Mouse (Mus musculus) kidney, postnatal 0 days (tissue): ENCODE results near the gene Mapk14. TPM values are rescaled to one million over a fixed set of nuclear protein-coding genes. Genes with fewer than 3 reads are reported as not detected.

ENCODE experiments used
- ATAC-seq: fragments of 200-750 bp; cut with Nextera tagmentation; replicated peaks from 2 replicates; pipeline ENCODE4 v1.8.0; 2017; ENCODE audit warnings: low read depth, moderate number of reproducible peaks, moderate TSS enrichment, moderate library complexity; ENCODE audit not compliant: low FRiP score
- DNase-seq: peaks from one replicate; pipeline ENCODE4 v3.0.0-alpha.2; 2016; ENCODE audit warnings: low spot score
- H3K27ac ChIP-seq: fragments of 300-500 bp; sonication (generic); 2 replicates; pipeline ENCODE4 v1.5.1; 2014; ENCODE audit warnings: mild to moderate bottlenecking
- H3K27me3 ChIP-seq: fragments of 300-500 bp; sonication (generic); 2 replicates; pipeline ENCODE4 v1.6.1; 2014; ENCODE audit warnings: low read length, mixed read lengths; ENCODE audit not compliant: insufficient read depth
- H3K36me3 ChIP-seq: fragments of 300-500 bp; sonication (generic); 2 replicates; pipeline ENCODE4 v1.6.1; 2014; ENCODE audit warnings: low read length, mixed read lengths; ENCODE audit not compliant: insufficient read depth
- H3K4me1 ChIP-seq: fragments of 300-500 bp; sonication (generic); replicated peaks from 2 replicates; pipeline ENCODE4 v1.6.1; 2014; ENCODE audit warnings: antibody characterized with exemption, low read length, mixed read lengths; ENCODE audit not compliant: insufficient read depth
- H3K4me2 ChIP-seq: fragments of 300-500 bp; sonication (generic); 2 replicates; pipeline ENCODE4 v1.6.1; 2014; ENCODE audit warnings: mild to moderate bottlenecking, low read length, moderate library complexity, mixed read lengths
- H3K4me3 ChIP-seq: fragments of 300-500 bp; sonication (generic); replicated peaks from 2 replicates; pipeline ENCODE4 v1.5.1; 2014; ENCODE audit warnings: low read depth, low read length
- H3K9ac ChIP-seq: fragments of 300-500 bp; sonication (generic); 2 replicates; pipeline ENCODE4 v1.6.1; 2014; ENCODE audit warnings: low read depth, low read length
- H3K9me3 ChIP-seq: fragments of 300-500 bp; sonication (generic); replicated peaks from 2 replicates; pipeline ENCODE4 v1.6.1; 2016; ENCODE audit warnings: low read length, inconsistent platforms, mixed read lengths
- CTCF ChIP-seq: IDR thresholded peaks from 2 replicates; pipeline ENCODE4 v1.5.1; 2016; ENCODE audit warnings: antibody characterized with exemption, low read depth, mild to moderate bottlenecking, moderate library complexity
- WGBS: fragments of 180-500 bp; shearing (Covaris S2); extraction: QIAGEN DNeasy Blood & Tissue Kit; methylation state at CpG from one replicate; pipeline ENCODE4 v1.1.7; 2014; 5-methylcytosine and 5-hydroxymethylcytosine counted together
- polyA plus RNA-seq: library from polyadenylated mRNA; unstranded; fragments of >200 nt; fragmentation: Nextera tagmentation; extraction: Ambion mirVana; gene quantifications from 2 replicates; pipeline ENCODE4 v1.2.1, GENCODE M21; 2015

Mapk14 gene
- polyA plus RNA-seq, 1 experiment from 2014 or later = 33.8 TPM

DNA sequence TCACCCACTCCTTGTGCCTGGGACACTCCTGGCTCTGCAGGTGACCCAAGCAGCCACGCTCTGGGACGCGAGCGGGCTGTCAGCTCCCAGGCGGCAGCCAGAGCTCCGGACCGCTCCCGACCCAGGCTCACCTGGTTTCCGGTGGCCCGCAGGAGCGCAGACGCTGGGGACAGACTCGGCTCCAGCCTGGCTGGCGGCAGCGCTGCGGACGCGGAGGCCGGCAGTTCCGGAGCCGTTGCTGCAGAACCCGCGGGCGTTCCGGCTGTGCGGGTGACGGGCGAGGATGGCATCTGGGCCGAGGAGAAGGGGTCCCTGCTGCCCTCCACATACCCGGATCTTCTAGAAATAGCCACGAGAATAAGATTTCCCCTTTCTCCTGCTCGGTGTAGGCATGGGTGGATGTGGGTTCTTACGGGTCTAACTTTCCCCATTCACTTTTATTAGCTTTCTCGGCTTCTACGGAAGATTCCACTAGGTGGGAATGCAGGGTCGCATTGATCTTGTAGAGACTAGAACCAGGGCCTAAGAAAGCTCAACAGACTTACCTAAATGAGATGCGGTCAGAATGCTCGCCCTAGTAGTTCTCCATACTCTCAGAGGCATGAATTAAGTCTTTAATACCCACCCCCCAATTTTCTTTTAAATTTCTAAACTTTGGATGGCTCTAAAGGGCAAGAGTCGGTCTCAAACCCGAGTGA lies 1.4 kb upstream of the Mapk14 start, which contains the start of gene Slc26a8:
TSS of gene Slc26a8 (minus strand) at position 648 of the 698 bp plus-strand sequence.
- TF ChIP-seq CTCF = no peak
- WGBS = 9% methylated on average over 40 of the region's 40 CpGs

DNA sequence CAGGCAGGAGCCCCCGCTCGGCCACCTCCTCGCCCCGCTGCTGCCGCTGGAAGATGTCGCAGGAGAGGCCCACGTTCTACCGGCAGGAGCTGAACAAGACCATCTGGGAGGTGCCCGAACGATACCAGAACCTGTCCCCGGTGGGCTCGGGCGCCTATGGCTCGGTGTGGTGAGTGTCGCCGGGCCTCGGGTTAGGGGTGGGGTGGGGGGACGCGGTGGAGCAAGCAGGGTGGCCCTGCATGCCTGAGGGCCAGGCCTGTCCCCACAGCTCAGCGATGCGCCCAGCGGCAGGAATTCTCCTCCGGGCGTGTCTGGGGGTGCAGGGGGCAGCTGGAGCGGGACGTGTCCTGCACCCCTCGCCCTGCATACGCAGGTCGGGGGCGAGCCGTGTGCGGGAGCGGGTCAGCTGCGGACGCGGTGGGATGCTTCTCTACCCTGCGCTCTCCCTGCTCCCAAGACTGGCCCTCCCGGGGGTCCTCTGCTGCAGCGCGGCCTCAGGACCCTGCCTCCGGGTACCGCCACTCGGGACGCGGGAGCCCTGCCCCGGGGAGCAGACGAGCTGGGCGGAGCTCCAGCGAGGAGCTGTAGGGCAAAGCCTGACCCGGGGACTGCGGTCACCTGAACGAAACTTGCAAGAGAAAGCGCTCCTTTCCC lies 685 bp downstream of the Mapk14 start:
- no peaks in the 10 kb centered on the region for H3K36me3 ChIP-seq
- peak overlapping the region; percentile 91 for H3K9ac ChIP-seq
- DNase-seq = no peak
- H3K4me2 ChIP-seq = peak overlapping the region; percentile 78
- no peaks in the 10 kb centered on the region for H3K9me3 ChIP-seq
- WGBS = 0% methylated on average over 53 of the region's 53 CpGs
- TF ChIP-seq CTCF = no peak
- peaks cover 25% of the 10 kb centered on the region for H3K4me1 ChIP-seq
- H3K27ac ChIP-seq = peak overlapping the region; percentile 98
- ATAC-seq = peak; percentile 34
- peak overlapping the region; percentile 96 for H3K4me3 ChIP-seq
- no peaks in the 10 kb centered on the region for H3K27me3 ChIP-seq

More for the DNA sequence above, 1.4 kb upstream of the Mapk14 start, which contains the start of gene Slc26a8:
- H3K4me3 ChIP-seq = peak within 1 kb of the TSS; percentile 96
- H3K4me2 ChIP-seq = peak within 1 kb of the TSS; percentile 79
- ATAC-seq = no peak
- H3K36me3 ChIP-seq = no peaks in the 10 kb centered on the region
- peaks cover 16% of the 10 kb centered on the region for H3K4me1 ChIP-seq
- DNase-seq = no peak
- H3K27me3 ChIP-seq = no peaks in the 10 kb centered on the region
- H3K27ac ChIP-seq = peak within 1 kb of the TSS; percentile 98
- peak within 1 kb of the TSS; percentile 60 for H3K9ac ChIP-seq
- no peaks in the 10 kb centered on the region for H3K9me3 ChIP-seq

DNA sequence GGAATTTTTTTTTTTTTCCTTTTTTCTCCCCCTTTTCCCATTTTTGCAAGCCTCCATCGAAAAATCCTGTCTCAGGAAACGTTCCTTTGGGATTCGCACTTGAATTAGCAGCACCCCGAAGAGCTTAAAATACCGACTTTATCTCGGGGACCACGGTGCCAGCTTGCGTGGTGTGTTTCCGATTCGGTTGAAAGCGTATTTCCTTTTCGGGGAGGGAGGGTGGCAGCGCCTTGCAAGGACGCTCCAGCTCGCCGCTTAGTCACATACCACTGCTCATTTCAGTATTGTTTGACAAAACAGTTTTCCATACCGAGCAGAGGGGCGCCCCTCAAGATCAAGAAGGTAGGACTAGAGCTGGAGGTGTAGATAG lies 1.2 kb downstream of the Mapk14 start:
- Histone ChIP-seq H3K9ac (peak overlapping the region; percentile 91), H3K27ac (peak overlapping the region; percentile 98), H3K27me3 (no peaks in the 10 kb centered on the region), H3K4me1 (peaks cover 30% of the 10 kb centered on the region), H3K4me2 (peak overlapping the region; percentile 78), H3K9me3 (no peaks in the 10 kb centered on the region), H3K36me3 (no peaks in the 10 kb centered on the region), H3K4me3 (peak overlapping the region; percentile 96)
- no peak for TF ChIP-seq CTCF
- DNase-seq = no peak
- no peak for ATAC-seq
- under 1% methylated on average over 18 of the region's 18 CpGs for WGBS

DNA sequence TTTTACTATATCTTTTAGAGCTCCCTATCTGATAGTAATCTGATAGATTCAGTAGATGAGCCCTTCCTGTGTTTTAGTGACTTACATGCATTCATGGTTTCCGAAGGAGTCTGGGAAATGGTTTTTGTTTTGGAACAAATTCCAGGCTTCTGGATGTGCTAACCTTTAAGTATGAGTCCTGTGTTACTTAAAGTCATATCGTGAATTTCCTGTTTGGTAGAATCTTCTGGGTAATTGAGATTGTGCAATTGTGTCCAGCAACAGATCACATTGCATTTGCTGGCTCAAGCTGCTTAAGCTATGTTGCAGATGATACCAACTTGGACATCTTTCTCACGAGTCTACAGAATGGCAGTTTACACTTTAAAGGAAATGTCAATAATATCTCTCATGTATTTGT lies 2.0 kb downstream of the Mapk14 start:
- Histone ChIP-seq H3K27me3 (no peaks in the 10 kb centered on the region), H3K27ac (0 out of 2 replicates have a peak overlapping the region, but pooled peaks have one; percentile 98), H3K4me1 (peaks cover 38% of the 10 kb centered on the region), H3K36me3 (no peaks in the 10 kb centered on the region), H3K4me3 (peak overlapping the region; percentile 96), H3K4me2 (peak overlapping the region; percentile 78), H3K9me3 (no peaks in the 10 kb centered on the region), H3K9ac (peak overlapping the region; percentile 91; the same call in 1 of the 2 replicates)
- no peak for DNase-seq
- WGBS = 18% methylated on average over 3 of the region's 3 CpGs
- TF ChIP-seq CTCF = no peak
- ATAC-seq = no peak

DNA sequence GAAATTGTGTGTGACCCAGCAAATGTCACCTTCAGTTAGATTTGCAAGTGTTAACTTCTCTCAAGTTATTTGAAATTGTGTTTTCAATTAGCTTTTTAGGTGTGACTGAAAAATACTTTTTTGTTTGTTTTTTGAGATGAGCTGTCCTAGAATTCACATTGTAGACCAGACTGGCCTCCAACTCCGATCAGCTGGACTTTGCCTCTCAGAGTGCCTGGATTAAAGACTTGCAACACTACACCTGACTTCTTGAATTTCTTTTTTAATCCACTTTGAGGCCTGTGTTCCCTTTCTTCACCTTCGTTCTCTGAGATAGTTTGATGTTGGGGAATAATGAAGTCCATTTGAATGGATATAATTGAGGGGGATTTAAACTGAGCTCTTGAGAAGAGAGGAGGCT lies 2.9 kb downstream of the Mapk14 start:
- no peak overlapping the region for H3K4me2 ChIP-seq
- no peaks in the 10 kb centered on the region for H3K9me3 ChIP-seq
- H3K9ac ChIP-seq = no peak overlapping the region
- ATAC-seq (no peak), DNase-seq (no peak)
- H3K27ac ChIP-seq = no peak overlapping the region
- no peaks in the 10 kb centered on the region for H3K36me3 ChIP-seq
- no peak for TF ChIP-seq CTCF
- 78% methylated on average over 2 of the region's 2 CpGs for WGBS
- H3K27me3 ChIP-seq = no peaks in the 10 kb centered on the region
- no peak overlapping the region for H3K4me3 ChIP-seq
- H3K4me1 ChIP-seq = peaks cover 42% of the 10 kb centered on the region

DNA sequence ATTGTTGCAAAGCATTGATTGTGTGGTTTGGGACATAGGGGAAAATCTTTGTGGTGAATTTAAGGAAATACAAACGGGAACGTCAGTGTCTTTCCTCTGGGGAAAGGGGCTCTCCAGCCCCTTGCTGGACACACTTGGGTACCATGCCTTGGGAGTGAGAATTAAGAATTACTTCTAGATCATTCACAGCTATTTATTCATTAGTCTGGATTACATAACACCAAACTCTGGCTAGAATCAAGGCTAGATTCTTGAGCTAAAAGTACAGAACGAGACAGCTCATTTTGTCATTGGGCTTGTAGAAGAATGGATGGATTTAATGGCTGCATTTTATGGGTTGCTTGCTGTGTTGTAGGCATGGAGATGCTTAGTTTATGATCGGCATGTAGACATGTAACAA lies 3.7 kb downstream of the Mapk14 start:
- ATAC-seq (no peak), DNase-seq (no peak)
- H3K27ac ChIP-seq = no peak overlapping the region
- peaks cover 35% of the 10 kb centered on the region for H3K4me1 ChIP-seq
- H3K4me2 ChIP-seq = no peak overlapping the region
- TF ChIP-seq CTCF = no peak
- H3K9me3 ChIP-seq = no peaks in the 10 kb centered on the region
- H3K9ac ChIP-seq = no peak overlapping the region
- no peaks in the 10 kb centered on the region for H3K27me3 ChIP-seq
- 83% methylated on average over 4 of the region's 4 CpGs for WGBS
- H3K4me3 ChIP-seq = no peak overlapping the region
- no peaks in the 10 kb centered on the region for H3K36me3 ChIP-seq
